Mouse (Mus musculus): Measurements from ENCODE around the gene Cacna1c.

Gene Cacna1c

GRCm38 (mm10) chr6:118865777-118866380 lies 330.3 kb downstream of the Cacna1c start:
- no peak for DNase-seq (ENCODE audit: extremely low spot score, low read depth, low spot score)

DNA sequence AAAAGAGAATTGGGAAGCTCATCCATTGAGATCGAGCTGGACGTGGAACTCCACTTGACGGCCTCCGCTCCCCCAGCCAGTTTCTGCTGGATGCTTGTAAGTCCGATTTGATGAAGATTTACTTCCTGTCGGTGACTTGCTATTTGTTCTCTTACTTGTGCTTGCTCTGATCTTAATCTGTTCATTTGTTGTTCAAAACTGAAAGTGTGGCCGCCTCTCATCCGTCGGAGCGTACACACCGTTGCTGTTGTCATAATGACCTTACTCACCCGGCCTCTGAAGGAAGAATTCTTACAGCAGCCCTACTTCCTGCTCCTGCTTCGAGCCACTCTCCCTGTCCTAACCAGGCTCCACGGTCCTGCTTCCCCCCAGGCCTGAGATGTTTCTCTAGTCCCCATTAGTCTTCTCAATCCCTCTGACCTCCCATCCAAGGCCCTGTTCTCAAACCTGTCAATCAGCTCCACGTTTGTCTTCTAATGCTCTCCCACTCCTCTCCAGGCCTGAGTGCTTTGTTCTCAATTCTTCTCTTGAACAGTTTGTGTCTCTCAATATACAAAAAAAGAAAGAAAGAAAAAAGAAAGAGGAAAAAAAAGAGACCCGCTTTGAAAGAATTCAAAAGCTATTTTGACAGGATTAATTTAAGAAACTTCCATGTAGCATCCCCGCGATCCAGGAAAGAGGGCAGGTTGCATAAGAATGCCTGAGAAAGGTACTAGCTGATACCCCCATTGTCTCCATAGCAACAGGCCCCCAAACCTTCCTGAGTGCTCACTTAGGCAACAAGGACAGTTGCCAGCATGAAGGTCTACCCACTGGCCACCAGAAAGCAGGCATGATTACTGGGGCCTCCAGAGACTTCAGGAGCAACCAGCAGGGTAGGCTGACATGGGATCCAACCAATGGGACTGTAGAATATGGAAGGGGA lies 331.3 kb downstream of the Cacna1c start:
- no peak for DNase-seq (ENCODE audit: extremely low spot score, low read depth, low spot score)

- no peak for DNase-seq (ENCODE audit: extremely low spot score, low read depth, low spot score)
These were observed 333.5 kb downstream of the Cacna1c start for GRCm38 (mm10) chr6:118862727-118863126.

DNA sequence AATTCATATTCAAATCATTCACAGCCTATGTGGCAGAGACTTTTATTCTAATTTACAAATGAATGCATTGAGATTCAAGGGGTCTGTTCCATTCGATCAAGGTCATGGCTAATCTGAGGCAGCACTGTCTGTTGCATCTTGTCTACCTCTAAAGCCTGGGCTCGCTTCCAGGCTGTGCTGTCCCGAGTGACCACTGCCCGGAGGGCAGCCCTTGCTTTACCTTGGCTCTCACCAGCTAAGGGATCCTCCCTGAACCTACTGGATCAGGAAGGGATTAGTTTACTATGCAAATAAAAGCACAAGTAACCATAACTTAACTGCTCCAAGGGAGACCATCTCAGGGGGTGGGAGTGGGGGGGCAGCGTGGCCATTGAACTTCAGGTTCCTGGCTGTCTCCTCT lies 334.1 kb downstream of the Cacna1c start:
- no peak for DNase-seq (ENCODE audit: extremely low spot score, low read depth, low spot score)

DNA sequence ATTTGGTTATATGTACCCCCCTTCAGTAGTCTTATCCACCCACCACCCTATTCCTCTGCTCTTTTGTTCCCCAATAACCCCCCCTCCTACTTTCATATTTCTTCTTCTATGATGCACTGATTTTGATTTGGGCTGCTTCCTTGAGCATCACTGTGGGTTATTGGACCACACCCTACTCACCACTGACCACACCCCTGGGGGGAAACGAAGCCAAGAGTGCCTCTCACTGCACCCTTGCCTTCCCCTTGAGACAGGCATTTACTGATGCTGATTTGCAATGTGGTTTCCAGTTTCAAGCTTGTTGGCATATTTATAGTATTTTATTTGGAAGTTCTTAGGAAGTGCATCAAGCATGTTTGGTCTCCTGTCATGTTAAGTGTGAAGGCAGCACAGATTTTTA lies 337.8 kb downstream of the Cacna1c start:
- no peak for DNase-seq (ENCODE audit: extremely low spot score, low read depth, low spot score)

- no peak for DNase-seq (ENCODE audit: extremely low spot score, low read depth, low spot score)
These were observed 344.1 kb downstream of the Cacna1c start for GRCm38 (mm10) chr6:118852131-118852530.

- DNase-seq (ENCODE audit: extremely low spot score, low read depth, low spot score) = no peak
These were observed 345.1 kb downstream of the Cacna1c start for GRCm38 (mm10) chr6:118851086-118851485.

DNA sequence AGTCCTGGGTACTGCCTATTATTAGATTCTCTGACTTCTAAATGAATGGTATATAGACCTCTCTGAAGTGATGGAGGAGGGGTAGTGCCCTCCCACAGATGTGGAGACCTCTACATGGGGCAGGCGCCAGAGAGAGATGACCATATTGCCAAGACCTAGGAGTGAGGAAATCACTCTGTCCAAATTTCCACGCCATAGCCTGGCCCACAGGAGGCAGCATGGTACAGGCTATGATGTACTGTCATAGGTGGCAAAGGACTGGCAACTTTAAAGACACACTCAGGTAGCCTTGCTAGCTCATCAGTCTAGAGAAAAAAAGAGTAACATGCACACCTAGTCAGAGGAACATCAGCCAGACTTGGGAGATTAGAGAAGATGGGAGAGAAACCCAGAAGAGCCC lies 347.6 kb downstream of the Cacna1c start:
- no peak for DNase-seq (ENCODE audit: extremely low spot score, low read depth, low spot score)

DNA sequence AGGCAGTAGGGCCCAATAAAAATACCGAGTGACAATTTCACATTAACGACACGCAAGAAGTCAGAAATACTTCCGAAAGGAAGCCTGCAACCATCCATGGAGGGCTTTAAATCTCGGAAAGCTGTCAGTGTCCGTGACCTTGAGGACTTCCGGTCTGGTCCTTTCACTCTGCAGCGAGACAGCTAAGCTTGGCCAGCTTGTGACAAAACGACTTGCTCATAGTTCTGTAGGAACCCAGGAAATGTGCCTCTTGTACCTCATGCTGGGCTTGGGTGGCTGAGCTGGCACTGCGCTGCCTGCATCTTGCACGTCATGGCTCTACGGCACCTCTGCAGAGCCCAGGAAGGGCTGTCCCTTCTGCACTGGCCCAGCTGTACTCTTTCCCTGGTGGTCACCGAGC lies 348.5 kb downstream of the Cacna1c start:
- no peak for DNase-seq (ENCODE audit: extremely low spot score, low read depth, low spot score)

- DNase-seq (ENCODE audit: extremely low spot score, low read depth, low spot score) = no peak
These were observed 350.4 kb downstream of the Cacna1c start for GRCm38 (mm10) chr6:118845829-118846228.

DNA sequence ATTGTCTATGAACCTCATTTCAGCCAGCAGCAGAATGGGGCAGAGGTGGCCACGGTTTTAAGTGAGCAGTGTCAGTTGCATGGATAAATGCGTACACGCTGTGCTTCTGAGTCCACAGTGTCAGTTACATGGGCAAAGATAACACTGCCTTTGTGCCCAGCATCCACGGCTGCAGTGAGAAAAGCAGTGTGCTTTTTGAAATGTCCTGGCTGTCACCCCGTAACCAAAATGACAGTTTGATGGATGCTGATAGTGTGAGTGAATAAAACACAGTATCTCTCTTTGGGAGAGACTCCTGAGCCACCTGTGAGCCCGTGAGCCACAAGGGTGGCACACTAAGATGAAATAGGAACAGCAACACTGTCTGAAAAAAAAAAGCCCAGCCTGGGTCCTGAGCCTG lies 351.0 kb downstream of the Cacna1c start:
- DNase-seq (ENCODE audit: extremely low spot score, low read depth, low spot score) = no peak

- DNase-seq (ENCODE audit: extremely low spot score, low read depth, low spot score) = no peak
These were observed 352.7 kb downstream of the Cacna1c start for GRCm38 (mm10) chr6:118843566-118843965.

GRCm38 (mm10) chr6:118841892-118842291 lies 354.3 kb downstream of the Cacna1c start:
- no peak for DNase-seq (ENCODE audit: extremely low spot score, low read depth, low spot score)

DNA sequence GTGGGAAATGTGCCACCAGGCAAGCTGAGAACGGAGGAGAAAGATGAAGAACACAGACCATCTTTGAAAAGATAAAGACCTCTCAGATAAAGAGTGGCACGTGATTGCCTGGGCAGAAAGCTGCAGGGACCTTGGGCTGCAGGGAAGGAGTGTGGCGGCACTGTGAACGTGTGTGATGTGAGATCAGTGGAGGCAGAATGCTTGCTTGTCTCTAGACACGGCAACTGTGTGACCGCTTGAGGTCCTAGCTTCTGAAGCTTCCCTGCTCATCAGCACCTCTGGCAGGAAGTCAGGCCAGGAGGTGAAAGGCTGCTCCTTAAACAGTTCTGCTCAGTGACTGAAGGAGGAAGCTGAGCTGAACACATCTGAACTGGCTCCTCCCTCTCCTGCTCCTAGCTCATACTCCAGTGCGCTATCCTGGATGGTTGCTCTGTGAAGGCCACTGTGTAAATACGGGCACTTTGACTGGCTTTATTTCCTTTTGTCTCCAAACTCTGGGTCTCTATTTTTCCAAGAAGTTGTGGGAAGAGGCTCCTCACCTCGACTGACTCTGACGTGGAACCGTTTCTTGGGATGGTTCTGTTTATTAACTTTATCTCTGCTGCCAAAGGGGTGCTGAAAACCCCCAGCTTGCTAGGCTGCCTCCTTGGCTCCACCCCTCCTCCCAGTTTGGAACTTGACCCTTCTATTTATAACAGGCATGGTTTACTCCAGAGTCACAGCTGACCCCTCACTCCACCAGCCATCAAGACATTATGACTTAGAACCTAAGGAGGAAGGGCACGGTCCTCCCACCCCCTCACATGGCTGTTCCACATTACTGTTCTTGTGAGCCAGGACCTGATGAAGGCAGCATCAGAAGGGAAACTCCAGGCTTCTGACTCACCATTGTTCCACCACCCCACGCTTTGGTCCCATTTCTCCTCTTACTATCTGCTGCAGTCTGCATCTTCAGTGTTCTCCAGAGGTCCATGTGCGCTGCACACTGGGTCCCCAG lies 357.0 kb downstream of the Cacna1c start:
- DNase-seq (ENCODE audit: extremely low spot score, low read depth, low spot score) = no peak

DNA sequence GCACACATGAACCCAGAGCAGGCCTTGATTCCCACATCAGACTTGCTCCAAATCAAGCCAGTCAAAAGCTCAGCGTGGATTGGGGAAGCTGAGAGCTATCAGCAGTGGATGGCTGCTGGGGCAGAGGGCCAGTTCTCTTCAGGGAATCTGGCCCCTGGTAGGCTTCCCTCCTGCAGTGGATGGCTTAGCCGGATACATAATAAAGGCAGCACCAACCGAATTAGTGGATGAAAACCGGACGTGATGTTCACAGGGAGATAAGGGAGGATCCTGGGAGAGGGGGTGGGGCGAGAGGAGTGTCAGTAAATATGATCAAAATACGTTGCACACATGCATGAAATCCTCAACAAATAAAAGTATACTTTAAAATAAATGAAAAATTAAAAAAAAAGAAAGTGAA lies 359.5 kb downstream of the Cacna1c start:
- no peak for DNase-seq (ENCODE audit: extremely low spot score, low read depth, low spot score)

DNA sequence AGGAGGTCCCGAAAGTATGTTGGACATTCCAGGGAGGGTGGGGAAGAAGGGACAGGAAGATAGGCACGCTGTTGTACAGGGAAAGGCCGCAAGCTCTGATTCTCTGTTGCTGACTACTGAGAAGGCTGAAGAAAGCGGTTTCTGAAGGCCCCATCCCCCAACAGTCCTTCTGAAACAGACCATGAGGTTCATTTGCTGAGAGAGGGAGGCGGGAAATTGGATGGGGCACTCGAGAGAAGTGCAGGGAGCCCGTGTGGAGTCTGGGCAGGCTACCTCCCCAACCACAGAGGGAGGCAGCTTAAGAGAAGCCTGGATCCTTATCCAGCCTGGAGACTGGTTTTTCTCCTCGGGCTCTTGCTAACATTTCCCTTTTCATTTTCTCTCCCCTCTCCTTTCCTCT lies 362.2 kb downstream of the Cacna1c start:
- no peak for DNase-seq (ENCODE audit: extremely low spot score, low read depth, low spot score)

DNA sequence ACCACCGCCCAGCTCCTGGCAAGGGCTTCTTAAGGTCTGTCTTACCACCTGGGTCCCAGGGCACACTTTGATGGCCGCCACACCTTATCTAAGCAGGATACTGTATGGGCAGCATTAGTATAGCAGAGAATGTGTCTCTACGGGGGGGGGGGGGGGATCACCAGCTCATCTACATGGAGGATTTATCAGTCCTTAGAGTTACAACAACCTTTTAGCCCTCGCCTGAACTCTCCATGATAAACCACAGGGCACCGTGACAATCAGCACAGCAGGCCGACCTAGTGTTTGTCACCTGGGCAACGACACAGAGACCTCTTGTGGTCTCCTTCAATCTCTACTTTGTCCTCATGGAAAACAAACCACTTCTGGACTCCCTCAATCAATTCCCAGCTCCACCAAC lies 363.2 kb downstream of the Cacna1c start:
- DNase-seq (ENCODE audit: extremely low spot score, low read depth, low spot score) = no peak

GRCm38 (mm10) chr6:118832616-118833015 lies 363.6 kb downstream of the Cacna1c start:
- DNase-seq (ENCODE audit: extremely low spot score, low read depth, low spot score) = no peak

- no peak for DNase-seq (ENCODE audit: extremely low spot score, low read depth, low spot score)
These were observed 365.4 kb downstream of the Cacna1c start for GRCm38 (mm10) chr6:118830851-118831250.

- no peak for DNase-seq (ENCODE audit: extremely low spot score, low read depth, low spot score)
These were observed 368.0 kb downstream of the Cacna1c start for GRCm38 (mm10) chr6:118828187-118828586.

- DNase-seq (ENCODE audit: extremely low spot score, low read depth, low spot score) = no peak
These were observed 368.7 kb downstream of the Cacna1c start for GRCm38 (mm10) chr6:118827560-118827959.
